Mouse (Mus musculus) heart, adult 2 months (tissue): Measurements from ENCODE around the gene Pde6h. TPM values are rescaled to one million over a fixed set of nuclear protein-coding genes. Genes with fewer than 3 reads are reported as not detected.

ENCODE experiments used
- DNase-seq, 2 experiments: peaks; one replicate each; pipeline ENCODE4 v3.0.0; 2021
- H3K27ac ChIP-seq: fragments of 200-600 bp; 2 replicates; pipeline ENCODE4 v1.8.1; 2022
- H3K27me3 ChIP-seq: fragments of 200-500 bp; 2 replicates; pipeline ENCODE4 v1.6.1; 2012; ENCODE audit warnings: mild to moderate bottlenecking, low read length, inconsistent platforms, mixed read lengths; ENCODE audit not compliant: control insufficient read depth, insufficient read depth
- H3K36me3 ChIP-seq: fragments of 200-500 bp; 2 replicates; pipeline ENCODE4 v1.6.1; 2012; ENCODE audit warnings: low read length, inconsistent platforms; ENCODE audit not compliant: control insufficient read depth, insufficient read depth
- H3K4me1 ChIP-seq: fragments of 200-500 bp; 2 replicates; pipeline ENCODE4 v1.6.1; 2011; ENCODE audit warnings: low read length; ENCODE audit not compliant: control insufficient read depth, insufficient read depth
- H3K4me3 ChIP-seq: fragments of 200-600 bp; 2 replicates; pipeline ENCODE4 v1.8.1; 2022
- H3K79me2 ChIP-seq: fragments of 200-500 bp; replicated peaks from 2 replicates; pipeline ENCODE4 v1.6.1; 2012; ENCODE audit warnings: mild to moderate bottlenecking, inconsistent platforms, low read length, moderate library complexity, mixed read lengths; ENCODE audit not compliant: control insufficient read depth, insufficient read depth
- H3K9ac ChIP-seq: fragments of 200-500 bp; 2 replicates; pipeline ENCODE4 v1.6.1; 2012; ENCODE audit warnings: low read depth, mild to moderate bottlenecking, control low read depth, inconsistent platforms, low read length, mixed read lengths
- CTCF ChIP-seq: fragments of 200-600 bp; IDR thresholded peaks from 2 replicates; pipeline ENCODE4 v1.8.1; 2022; ENCODE audit warnings: antibody characterized with exemption, mild to moderate bottlenecking, moderate library complexity
- EP300 ChIP-seq: fragments of 200-500 bp; IDR thresholded peaks from 2 replicates; pipeline ENCODE4 v1.6.1; 2011; ENCODE audit warnings: low read depth, low read length, control low read depth; ENCODE audit not compliant: insufficient read depth
- POLR2A ChIP-seq: fragments of 200-500 bp; IDR thresholded peaks from 2 replicates; pipeline ENCODE4 v1.6.1; 2011; ENCODE audit warnings: mild to moderate bottlenecking, low read depth, low read length, control low read depth; ENCODE audit not compliant: insufficient read depth
- WGBS: fragments of 180-500 bp; shearing (Covaris S2); methylation state at CpG from one replicate; pipeline ENCODE4 v1.1.7; 2018; 5-methylcytosine and 5-hydroxymethylcytosine counted together
- intact Hi-C: fragments of 180-260 bp; cut with DNase I; formaldehyde crosslinking; loops from one replicate; pipeline ENCODE4 v1.15.1; 2025
- polyA plus RNA-seq: library from polyadenylated mRNA; depleted of rRNA; stranded (reverse); fragments of >200 nt; gene quantifications from 2 replicates; pipeline ENCODE4 v1.2.3, GENCODE M21; 2012
- total RNA-seq, 2 experiments: library from RNA; stranded (reverse); gene quantifications; 2 replicates each; pipeline ENCODE4 v1.2.3; 2021

The Pde6h gene
- total and polyA plus RNA-seq, 3 experiments = 0.04 to 0.30 TPM; not detected in 1

GRCm38 (mm10) chr6:136996336-136996735 lies 72.7 kb downstream of the Pde6h start:
- 35% methylated on average over 5 of the region's 5 CpGs for WGBS
- intact Hi-C loops = no loop called here
- no peaks in the 10 kb centered on the region for H3K79me2 ChIP-seq
- no peaks in the 10 kb centered on the region for H3K27me3 ChIP-seq
- TF ChIP-seq POLR2A (no peak), EP300 (no peak), CTCF (no peak)
- no peaks in the 10 kb centered on the region for H3K36me3 ChIP-seq
- no peak overlapping the region for H3K4me3 ChIP-seq
- H3K4me1 ChIP-seq = no peaks in the 10 kb centered on the region
- no peak for DNase-seq
- no peak overlapping the region for H3K27ac ChIP-seq
- no peak overlapping the region for H3K9ac ChIP-seq

- Histone ChIP-seq H3K27me3 (no peaks in the 10 kb centered on the region), H3K4me1 (no peaks in the 10 kb centered on the region), H3K36me3 (no peaks in the 10 kb centered on the region), H3K4me3 (no peak overlapping the region), H3K27ac (no peak overlapping the region), H3K79me2 (no peaks in the 10 kb centered on the region), H3K9ac (no peak overlapping the region)
- TF ChIP-seq EP300 (no peak), POLR2A (no peak), CTCF (no peak)
- intact Hi-C loops = no loop called here
- 79% methylated on average over 7 of the region's 7 CpGs for WGBS
- no peak for DNase-seq
These were observed 74.5 kb downstream of the Pde6h start for GRCm38 (mm10) chr6:136998181-136998580.

- Histone ChIP-seq H3K27ac (no peak overlapping the region), H3K9ac (no peak overlapping the region), H3K27me3 (no peaks in the 10 kb centered on the region), H3K36me3 (no peaks in the 10 kb centered on the region), H3K4me3 (no peak overlapping the region), H3K79me2 (no peaks in the 10 kb centered on the region), H3K4me1 (no peaks in the 10 kb centered on the region)
- no peak for DNase-seq
- 87% methylated on average over 3 of the region's 3 CpGs for WGBS
- intact Hi-C loops = no loop called here
- TF ChIP-seq EP300 (no peak), CTCF (no peak), POLR2A (no peak)
These were observed 75.4 kb downstream of the Pde6h start for GRCm38 (mm10) chr6:136999009-136999408.

- 83% methylated on average over 15 of the region's 15 CpGs for WGBS
- no peaks in the 10 kb centered on the region for H3K4me1 ChIP-seq
- no peaks in the 10 kb centered on the region for H3K36me3 ChIP-seq
- no peak for TF ChIP-seq EP300
- TF ChIP-seq CTCF = peak; percentile 42
- H3K9ac ChIP-seq = no peak overlapping the region
- no peaks in the 10 kb centered on the region for H3K27me3 ChIP-seq
- no peak for DNase-seq
- no peak overlapping the region for H3K4me3 ChIP-seq
- intact Hi-C loops = no loop called here
- no peak overlapping the region for H3K27ac ChIP-seq
- no peaks in the 10 kb centered on the region for H3K79me2 ChIP-seq
These were observed 76.2 kb downstream of the Pde6h start for GRCm38 (mm10) chr6:136999707-137000446.

- no peak overlapping the region for H3K9ac ChIP-seq
- intact Hi-C loops = no loop called here
- no peak overlapping the region for H3K27ac ChIP-seq
- WGBS = 54% methylated on average over 10 of the region's 10 CpGs
- H3K4me1 ChIP-seq = no peaks in the 10 kb centered on the region
- no peak overlapping the region for H3K4me3 ChIP-seq
- H3K27me3 ChIP-seq = no peaks in the 10 kb centered on the region
- TF ChIP-seq EP300 = no peak
- no peak for TF ChIP-seq CTCF
- TF ChIP-seq POLR2A = no peak
- H3K79me2 ChIP-seq = no peaks in the 10 kb centered on the region
- no peaks in the 10 kb centered on the region for H3K36me3 ChIP-seq
- DNase-seq = no peak
These were observed 77.1 kb downstream of the Pde6h start for GRCm38 (mm10) chr6:137000706-137001105.

- no peak for TF ChIP-seq EP300
- no peak for TF ChIP-seq POLR2A
- TF ChIP-seq CTCF = no peak
- H3K27me3 ChIP-seq = no peaks in the 10 kb centered on the region
- no peak overlapping the region for H3K27ac ChIP-seq
- DNase-seq = no peak
- no peaks in the 10 kb centered on the region for H3K4me1 ChIP-seq
- H3K9ac ChIP-seq = no peak overlapping the region
- H3K79me2 ChIP-seq = no peaks in the 10 kb centered on the region
- WGBS = 74% methylated on average over 6 of the region's 6 CpGs
- intact Hi-C loops = no loop called here
- H3K4me3 ChIP-seq = no peak overlapping the region
- H3K36me3 ChIP-seq = no peaks in the 10 kb centered on the region
These were observed 77.9 kb downstream of the Pde6h start for GRCm38 (mm10) chr6:137001267-137002168.
